Mouse (Mus musculus): ENCODE measurements around the gene Plekhg3. TPM values are rescaled to one million over a fixed set of nuclear protein-coding genes. Genes with fewer than 3 reads are reported as not detected.
A peak's percentile ranks its signal among the peaks of the same experiment; 100 is the strongest.

Gene Plekhg3
- polyA plus RNA-seq, 1 experiment from 2014 or later, result 2.1 TPM

DNA sequence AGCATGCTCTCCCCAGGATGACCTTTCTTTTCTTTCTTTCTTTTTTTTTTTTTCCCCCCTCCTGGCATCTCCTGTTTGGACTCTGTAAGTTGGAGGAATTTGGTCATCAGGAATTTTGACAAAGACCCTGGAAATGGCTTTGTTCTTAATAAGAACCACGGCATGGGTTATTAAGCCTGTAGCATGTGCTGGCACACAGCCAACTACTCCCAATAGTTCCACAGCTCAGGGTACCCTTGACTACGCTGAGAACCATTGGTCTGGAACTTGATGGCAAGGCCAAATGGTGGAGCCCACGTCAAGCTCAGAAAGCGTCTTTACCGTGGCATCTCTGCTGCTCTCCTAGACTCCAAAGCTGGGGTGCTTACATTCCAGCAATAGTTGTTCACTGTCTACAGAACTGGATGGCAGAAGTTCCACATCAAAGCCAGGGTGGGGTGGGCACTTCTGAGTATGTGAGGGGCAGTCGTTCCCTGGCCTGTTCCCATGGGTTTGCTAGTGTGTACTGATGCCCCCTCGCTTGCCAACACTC, 21.7 kb upstream of the Plekhg3 start:
- H3K4me3 ChIP-seq (ENCODE audit: low read depth, low read length), result no peak overlapping the region
- WGBS, result 83% methylated on average over 7 of the region's 7 CpGs
- no peak overlapping the region for H3K4me2 ChIP-seq (ENCODE audit: low read depth, low read length)
- ATAC-seq (replicated peaks; ENCODE audit: insufficient number of reproducible peaks, low FRiP score, low TSS enrichment, low read depth) (no peak), DNase-seq (ENCODE audit: low spot score) (no peak)
- H3K27ac ChIP-seq (replicated peaks; ENCODE audit: low read depth, low read length), result no peak overlapping the region
- H3K27me3 ChIP-seq (ENCODE audit: control insufficient read depth, insufficient read depth, low read length), result no peaks in the 10 kb centered on the region
- H3K9ac ChIP-seq (replicated peaks; ENCODE audit: low read length), result no peak overlapping the region
- H3K36me3 ChIP-seq (replicated peaks; ENCODE audit: control insufficient read depth, insufficient read depth, low read depth, low read length), result no peaks in the 10 kb centered on the region
- H3K9me3 ChIP-seq (replicated peaks; ENCODE audit: control insufficient read depth, low read length), result no peaks in the 10 kb centered on the region
- H3K4me1 ChIP-seq (ENCODE audit: control insufficient read depth, insufficient read depth, low read length), result no peaks in the 10 kb centered on the region

DNA sequence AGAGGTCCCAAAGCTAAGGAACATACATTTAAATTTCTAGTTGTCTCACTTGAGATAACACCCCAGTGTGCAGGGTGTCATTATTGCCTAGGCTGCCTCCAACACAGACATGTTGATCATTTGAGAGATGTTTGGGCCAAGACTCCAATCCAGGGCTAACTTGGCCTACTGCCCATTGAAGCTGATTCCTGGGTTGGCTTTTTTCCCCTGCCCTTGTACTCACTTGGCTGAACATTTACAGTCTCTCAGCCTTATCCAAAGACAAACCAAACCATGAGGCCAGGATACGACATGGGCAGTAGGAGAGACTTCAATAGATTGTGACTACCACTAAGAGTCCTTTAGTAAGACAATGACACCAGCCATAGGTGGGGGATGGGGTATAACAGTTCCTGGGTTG, 18.0 kb upstream of the Plekhg3 start:
- H3K4me1 ChIP-seq (ENCODE audit: control insufficient read depth, insufficient read depth, low read length), result no peaks in the 10 kb centered on the region
- WGBS, result 79% methylated on average over 1 of the region's 1 CpGs
- DNase-seq (ENCODE audit: low spot score) (no peak), ATAC-seq (replicated peaks; ENCODE audit: insufficient number of reproducible peaks, low FRiP score, low TSS enrichment, low read depth) (no peak)
- no peaks in the 10 kb centered on the region for H3K27me3 ChIP-seq (ENCODE audit: control insufficient read depth, insufficient read depth, low read length)
- H3K36me3 ChIP-seq (replicated peaks; ENCODE audit: control insufficient read depth, insufficient read depth, low read depth, low read length), result no peaks in the 10 kb centered on the region
- H3K4me3 ChIP-seq (ENCODE audit: low read depth, low read length), result no peak overlapping the region
- H3K9ac ChIP-seq (replicated peaks; ENCODE audit: low read length), result no peak overlapping the region
- no peak overlapping the region for H3K4me2 ChIP-seq (ENCODE audit: low read depth, low read length)
- H3K9me3 ChIP-seq (replicated peaks; ENCODE audit: control insufficient read depth, low read length), result no peaks in the 10 kb centered on the region
- no peak overlapping the region for H3K27ac ChIP-seq (replicated peaks; ENCODE audit: low read depth, low read length)

DNA sequence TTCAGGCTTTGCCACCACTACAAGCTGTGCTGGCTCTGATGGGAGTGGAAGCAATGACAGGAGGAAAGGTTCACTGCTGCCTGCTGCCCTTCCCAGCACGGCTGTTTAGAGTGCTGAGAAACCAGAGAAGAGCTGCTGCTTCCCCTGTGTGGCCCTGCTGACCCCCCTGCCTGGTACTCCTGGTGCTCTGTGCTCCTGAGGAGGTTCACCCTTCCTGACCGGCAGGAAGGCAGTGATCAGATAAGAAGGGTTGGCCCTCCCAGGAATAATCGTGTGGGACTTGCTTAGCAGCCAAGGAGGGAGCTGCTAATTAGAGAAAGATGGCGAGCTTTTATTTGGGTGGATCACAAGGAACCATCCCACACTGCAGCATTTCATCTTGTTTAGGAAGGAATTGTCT, 15.8 kb upstream of the Plekhg3 start:
- DNase-seq (ENCODE audit: low spot score) (peak; percentile 14), ATAC-seq (replicated peaks; ENCODE audit: insufficient number of reproducible peaks, low FRiP score, low TSS enrichment, low read depth) (no peak)
- Histone ChIP-seq H3K4me3 (ENCODE audit: low read depth, low read length) (no peak overlapping the region), H3K4me2 (ENCODE audit: low read depth, low read length) (no peak overlapping the region), H3K36me3 (replicated peaks; ENCODE audit: control insufficient read depth, insufficient read depth, low read depth, low read length) (no peaks in the 10 kb centered on the region), H3K9ac (replicated peaks; ENCODE audit: low read length) (no peak overlapping the region), H3K27me3 (ENCODE audit: control insufficient read depth, insufficient read depth, low read length) (no peaks in the 10 kb centered on the region), H3K27ac (replicated peaks; ENCODE audit: low read depth, low read length) (no peak overlapping the region), H3K4me1 (ENCODE audit: control insufficient read depth, insufficient read depth, low read length) (no peaks in the 10 kb centered on the region), H3K9me3 (replicated peaks; ENCODE audit: control insufficient read depth, low read length) (no peaks in the 10 kb centered on the region)
- 20% methylated on average over 4 of the region's 4 CpGs for WGBS

DNA sequence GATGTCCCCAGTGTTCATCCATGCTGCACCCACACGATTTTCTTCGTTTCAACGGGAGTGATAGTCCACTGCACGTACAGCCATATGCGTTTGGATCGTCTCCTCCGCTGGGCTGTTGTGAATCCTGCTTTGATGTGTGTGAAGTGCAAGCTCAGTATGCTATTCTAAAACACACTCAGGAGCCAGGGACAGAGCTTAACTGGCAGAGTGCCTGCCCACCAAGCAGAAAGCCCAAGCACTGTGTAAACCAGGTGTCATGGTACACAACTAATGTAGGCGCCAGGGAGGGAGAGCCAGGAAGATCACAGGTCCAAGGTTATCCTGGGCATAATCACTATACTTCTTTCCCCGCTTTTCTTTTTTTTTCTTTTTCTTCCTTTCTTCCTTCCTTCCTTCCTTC, 12.7 kb upstream of the Plekhg3 start:
- H3K9ac ChIP-seq (replicated peaks; ENCODE audit: low read length), result no peak overlapping the region
- DNase-seq (ENCODE audit: low spot score) (no peak), ATAC-seq (replicated peaks; ENCODE audit: insufficient number of reproducible peaks, low FRiP score, low TSS enrichment, low read depth) (no peak)
- 91% methylated on average over 9 of the region's 9 CpGs for WGBS
- no peak overlapping the region for H3K27ac ChIP-seq (replicated peaks; ENCODE audit: low read depth, low read length)
- H3K4me2 ChIP-seq (ENCODE audit: low read depth, low read length), result no peak overlapping the region
- no peaks in the 10 kb centered on the region for H3K4me1 ChIP-seq (ENCODE audit: control insufficient read depth, insufficient read depth, low read length)
- H3K36me3 ChIP-seq (replicated peaks; ENCODE audit: control insufficient read depth, insufficient read depth, low read depth, low read length), result no peaks in the 10 kb centered on the region
- no peak overlapping the region for H3K4me3 ChIP-seq (ENCODE audit: low read depth, low read length)
- no peaks in the 10 kb centered on the region for H3K9me3 ChIP-seq (replicated peaks; ENCODE audit: control insufficient read depth, low read length)
- no peaks in the 10 kb centered on the region for H3K27me3 ChIP-seq (ENCODE audit: control insufficient read depth, insufficient read depth, low read length)

DNA sequence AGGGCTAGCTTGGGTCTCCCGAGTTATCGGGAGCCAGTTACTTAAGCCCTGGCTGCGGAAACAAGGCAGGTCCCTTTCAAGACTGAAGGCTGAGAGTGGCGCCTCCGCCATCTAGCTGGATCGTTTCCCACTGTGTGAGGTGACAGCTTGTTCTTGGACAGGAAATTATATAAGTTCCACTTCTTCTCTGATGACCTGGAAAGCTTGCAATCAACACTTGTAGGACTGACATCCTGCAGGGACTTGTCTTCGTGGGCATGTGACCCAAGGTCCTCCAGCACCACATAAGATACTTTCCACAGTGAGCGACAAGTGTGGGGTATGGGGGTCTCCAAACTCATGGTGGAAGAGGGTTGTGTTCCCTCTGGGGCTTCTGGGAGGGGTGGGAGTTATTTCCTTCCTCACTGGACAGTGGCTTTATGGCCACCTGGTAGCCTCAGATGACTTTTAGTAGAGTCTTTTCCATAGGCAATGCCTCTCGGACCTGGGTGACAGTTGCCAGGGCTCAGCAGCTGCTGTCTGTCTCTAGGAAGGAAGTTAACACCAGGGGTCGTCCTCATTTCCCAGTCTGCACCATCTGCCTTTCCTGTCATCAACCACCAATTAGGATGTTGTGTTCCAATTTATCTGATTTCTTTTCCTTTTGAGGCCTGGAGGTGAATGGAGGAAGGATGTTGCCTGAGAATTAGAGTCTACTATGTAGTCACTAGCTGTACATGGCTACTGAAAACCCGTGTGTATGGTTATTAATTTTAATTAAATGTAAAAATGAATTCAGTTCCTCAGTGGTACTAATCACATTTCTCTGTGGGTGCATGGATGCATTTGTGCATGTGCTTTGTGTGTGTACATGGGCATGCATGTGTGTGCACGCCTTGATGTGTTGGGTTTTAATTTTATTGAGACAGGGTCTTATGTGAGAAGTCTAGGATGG, 11.5 kb upstream of the Plekhg3 start:
- no peaks in the 10 kb centered on the region for H3K27me3 ChIP-seq (ENCODE audit: control insufficient read depth, insufficient read depth, low read length)
- ATAC-seq (replicated peaks; ENCODE audit: insufficient number of reproducible peaks, low FRiP score, low TSS enrichment, low read depth), result no peak
- H3K36me3 ChIP-seq (replicated peaks; ENCODE audit: control insufficient read depth, insufficient read depth, low read depth, low read length), result no peaks in the 10 kb centered on the region
- H3K4me3 ChIP-seq (ENCODE audit: low read depth, low read length), result no peak overlapping the region
- H3K9me3 ChIP-seq (replicated peaks; ENCODE audit: control insufficient read depth, low read length), result no peaks in the 10 kb centered on the region
- no peaks in the 10 kb centered on the region for H3K4me1 ChIP-seq (ENCODE audit: control insufficient read depth, insufficient read depth, low read length)
- no peak overlapping the region for H3K4me2 ChIP-seq (ENCODE audit: low read depth, low read length)
- 81% methylated on average over 12 of the region's 12 CpGs for WGBS
- no peak for DNase-seq (ENCODE audit: low spot score)
- no peak overlapping the region for H3K27ac ChIP-seq (replicated peaks; ENCODE audit: low read depth, low read length)
- no peak overlapping the region for H3K9ac ChIP-seq (replicated peaks; ENCODE audit: low read length)

DNA sequence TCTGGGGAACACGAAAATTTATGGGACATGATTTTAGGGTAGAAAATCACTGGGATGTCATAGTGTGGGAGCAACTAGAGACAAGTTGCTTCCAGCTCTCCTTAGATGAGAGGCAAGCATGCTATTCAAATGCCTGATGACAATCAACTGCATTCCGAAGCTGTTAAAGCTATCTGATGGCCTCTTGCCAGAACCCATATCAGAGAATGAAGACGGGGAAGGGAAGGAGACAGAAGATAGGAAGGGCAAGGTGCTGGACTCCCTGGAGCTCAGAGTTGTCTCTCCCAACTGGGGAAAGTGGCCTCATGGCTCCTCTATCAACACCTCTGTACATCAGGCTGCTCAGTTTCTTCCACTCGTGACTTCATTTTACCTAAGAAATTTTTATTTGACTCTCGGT, 7.0 kb upstream of the Plekhg3 start:
- no peaks in the 10 kb centered on the region for H3K36me3 ChIP-seq (replicated peaks; ENCODE audit: control insufficient read depth, insufficient read depth, low read depth, low read length)
- ATAC-seq (replicated peaks; ENCODE audit: insufficient number of reproducible peaks, low FRiP score, low TSS enrichment, low read depth) (no peak), DNase-seq (ENCODE audit: low spot score) (no peak)
- H3K27me3 ChIP-seq (ENCODE audit: control insufficient read depth, insufficient read depth, low read length), result no peaks in the 10 kb centered on the region
- H3K4me3 ChIP-seq (ENCODE audit: low read depth, low read length), result no peak overlapping the region
- H3K9me3 ChIP-seq (replicated peaks; ENCODE audit: control insufficient read depth, low read length), result no peaks in the 10 kb centered on the region
- no peak overlapping the region for H3K27ac ChIP-seq (replicated peaks; ENCODE audit: low read depth, low read length)
- WGBS, result 83% methylated on average over 5 of the region's 5 CpGs
- H3K9ac ChIP-seq (replicated peaks; ENCODE audit: low read length), result no peak overlapping the region
- no peak overlapping the region for H3K4me2 ChIP-seq (ENCODE audit: low read depth, low read length)
- H3K4me1 ChIP-seq (ENCODE audit: control insufficient read depth, insufficient read depth, low read length), result no peaks in the 10 kb centered on the region

DNA sequence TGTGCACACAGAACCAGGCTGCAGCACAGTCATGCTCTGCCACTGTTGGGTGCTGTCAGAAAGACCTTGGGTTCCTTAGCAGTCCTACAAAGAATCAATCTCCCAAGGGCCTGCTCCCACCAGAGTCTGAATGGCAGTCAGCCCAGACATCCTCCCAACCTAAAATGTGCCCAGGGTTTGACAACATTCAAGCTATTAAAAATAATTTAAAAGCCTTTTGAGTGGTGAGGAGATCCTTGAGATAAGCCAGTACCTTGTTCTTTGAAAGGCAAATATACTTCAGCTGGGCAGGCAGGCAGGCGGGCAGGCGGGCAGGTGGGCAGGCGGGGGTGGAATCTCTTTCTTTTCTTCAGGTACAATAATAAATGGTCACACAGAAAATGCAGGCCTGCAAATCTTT, 5.8 kb upstream of the Plekhg3 start:
- Histone ChIP-seq H3K9me3 (replicated peaks; ENCODE audit: control insufficient read depth, low read length) (no peaks in the 10 kb centered on the region), H3K4me3 (ENCODE audit: low read depth, low read length) (no peak overlapping the region), H3K27ac (replicated peaks; ENCODE audit: low read depth, low read length) (no peak overlapping the region), H3K4me2 (ENCODE audit: low read depth, low read length) (no peak overlapping the region), H3K27me3 (ENCODE audit: control insufficient read depth, insufficient read depth, low read length) (no peaks in the 10 kb centered on the region), H3K4me1 (ENCODE audit: control insufficient read depth, insufficient read depth, low read length) (no peaks in the 10 kb centered on the region), H3K36me3 (replicated peaks; ENCODE audit: control insufficient read depth, insufficient read depth, low read depth, low read length) (no peaks in the 10 kb centered on the region), H3K9ac (replicated peaks; ENCODE audit: low read length) (no peak overlapping the region)
- DNase-seq (ENCODE audit: low spot score) (no peak), ATAC-seq (replicated peaks; ENCODE audit: insufficient number of reproducible peaks, low FRiP score, low TSS enrichment, low read depth) (no peak)
- WGBS, result 91% methylated on average over 3 of the region's 3 CpGs

DNA sequence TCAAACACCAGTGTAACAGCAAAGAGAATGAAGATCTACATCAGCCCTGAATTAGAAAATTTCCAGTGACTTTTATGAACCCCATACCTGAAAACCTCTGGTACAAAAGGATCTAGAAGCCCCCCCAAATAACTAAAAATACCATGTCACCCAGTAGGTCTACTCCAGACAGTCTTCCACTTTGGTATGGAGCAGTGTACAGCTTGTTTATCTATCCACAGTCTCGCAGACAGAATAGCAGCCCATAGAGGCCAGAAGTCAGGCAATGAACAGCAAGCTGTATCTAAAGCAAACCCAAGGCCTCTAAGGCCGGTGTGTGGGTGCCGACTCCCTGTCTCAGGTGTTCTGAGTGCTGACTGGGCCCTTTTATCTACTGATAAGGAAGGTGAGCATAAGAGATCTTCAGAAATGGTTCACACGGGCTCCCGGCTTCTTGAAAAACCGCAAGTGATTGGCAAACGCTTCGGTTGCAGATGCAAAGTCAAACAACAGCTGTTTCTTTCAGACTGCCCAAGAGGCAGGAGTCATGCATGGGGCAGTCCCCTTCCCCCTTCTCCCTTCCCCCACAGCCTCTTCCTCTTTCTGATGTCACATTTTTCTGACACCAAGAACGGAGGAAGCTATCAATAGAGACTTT, 3.3 kb upstream of the Plekhg3 start:
- 52% methylated on average over 9 of the region's 9 CpGs for WGBS
- Histone ChIP-seq H3K4me2 (ENCODE audit: low read depth, low read length) (no peak overlapping the region; the same call in 1 of the 2 replicates), H3K9me3 (replicated peaks; ENCODE audit: control insufficient read depth, low read length) (no peaks in the 10 kb centered on the region)

More for the DNA sequence above, 3.3 kb upstream of the Plekhg3 start:
- Histone ChIP-seq H3K36me3 (replicated peaks; ENCODE audit: control insufficient read depth, insufficient read depth, low read depth, low read length) (no peaks in the 10 kb centered on the region), H3K27ac (replicated peaks; ENCODE audit: low read depth, low read length) (no peak overlapping the region), H3K27me3 (ENCODE audit: control insufficient read depth, insufficient read depth, low read length) (peaks cover 11% of the 10 kb centered on the region), H3K9ac (replicated peaks; ENCODE audit: low read length) (no peak overlapping the region), H3K4me1 (ENCODE audit: control insufficient read depth, insufficient read depth, low read length) (no peaks in the 10 kb centered on the region), H3K4me3 (ENCODE audit: low read depth, low read length) (no peak overlapping the region)
- ATAC-seq (replicated peaks; ENCODE audit: insufficient number of reproducible peaks, low FRiP score, low TSS enrichment, low read depth), result no peak
- DNase-seq (ENCODE audit: low spot score), result no peak
